Mouse (Mus musculus) CH12.LX (cell line): Measurements from ENCODE around the gene Bdh1.

Source experiments
- CTCF ChIP-seq, 2 experiments: IDR thresholded peaks in 1 of 2; conservative IDR thresholded peaks in 1 of 2; 2 replicates each; pipeline ENCODE4 v1.5.1; 2011 to 2012; ENCODE audit warnings: low read depth in 2 of 2, low read length in 2 of 2, improper control_type of control experiment in 1 of 2, inconsistent platforms in 1 of 2, mild to moderate bottlenecking in 1 of 2, moderate library complexity in 1 of 2
- EP300 ChIP-seq: IDR thresholded peaks from 2 replicates; pipeline ENCODE4 v1.6.1; 2011; ENCODE audit warnings: low read length, improper control_type of control experiment
- ETS1 ChIP-seq: conservative IDR thresholded peaks from 2 replicates; pipeline ENCODE4 v1.6.1; 2012; ENCODE audit warnings: low read depth, mild to moderate bottlenecking, inconsistent platforms, low read length, improper control_type of control experiment, moderate library complexity
- NRF1 ChIP-seq: IDR thresholded peaks from 2 replicates; pipeline ENCODE4 v1.6.1; 2014; ENCODE audit warnings: low read depth, mild to moderate bottlenecking, inconsistent platforms, low read length, improper control_type of control experiment, moderate library complexity
- POLR2A ChIP-seq: IDR thresholded peaks from 2 replicates; pipeline ENCODE4 v1.6.1; 2011; ENCODE audit warnings: low read depth, mild to moderate bottlenecking, improper control_type of control experiment, low read length
- SIN3A ChIP-seq: IDR thresholded peaks from 2 replicates; pipeline ENCODE4 v1.6.1; 2012; ENCODE audit warnings: low read length, improper control_type of control experiment, inconsistent platforms
- SMC3 ChIP-seq: IDR thresholded peaks from 2 replicates; pipeline ENCODE4 v1.6.1; 2011; ENCODE audit warnings: low read depth, low read length, improper control_type of control experiment

GRCm38 (mm10) chr16:31410969-31411368 lies 11.1 kb upstream of the Bdh1 start:
- TF ChIP-seq POLR2A (no peak), CTCF (conservative IDR thresholded peaks at IDR 0.05 in 1 of 2, IDR thresholded peaks at IDR 0.05 in 1 of 2; ENCODE audit: low read depth in 2 of 2, low read length in 2 of 2) (no peak), EP300 (no peak), SIN3A (no peak), ETS1 (no peak), NRF1 (no peak), SMC3 (no peak)
